Mouse (Mus musculus) embryonic fibroblast, embryonic 13.5 days (primary cell): ENCODE data around the gene Gstm1.

ENCODE experiments used
- CTCF ChIP-seq: IDR thresholded peaks from 2 replicates; pipeline ENCODE4 v1.5.1; 2011; ENCODE audit warnings: mild to moderate bottlenecking, control low read depth, low read length, moderate library complexity, borderline replicate concordance; ENCODE audit not compliant: insufficient read depth
- POLR2A ChIP-seq: IDR thresholded peaks from 2 replicates; pipeline ENCODE4 v1.6.1; 2011; ENCODE audit warnings: low read depth, mild to moderate bottlenecking, control low read depth, low read length, moderate library complexity

DNA sequence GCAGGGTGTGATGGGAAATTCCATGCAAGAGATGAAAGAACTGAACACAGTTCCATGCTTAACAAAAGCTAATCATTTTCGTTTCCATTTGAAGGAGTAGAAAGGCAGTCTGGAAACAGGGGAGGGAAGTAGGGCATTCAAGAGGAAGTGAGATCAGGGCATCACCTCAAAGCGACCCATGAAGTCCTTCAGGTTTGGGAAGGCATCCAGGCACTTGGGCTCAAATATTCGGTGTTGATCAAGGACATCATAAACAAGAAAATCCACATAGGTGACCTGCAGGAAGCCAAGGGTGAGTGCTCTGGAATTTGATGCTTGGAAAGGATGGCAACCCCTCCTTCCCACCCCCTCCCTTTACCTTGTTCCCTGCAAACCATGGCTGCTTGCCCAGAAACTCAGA is 34.0 kb downstream of the Gstm1 start:
- TF ChIP-seq CTCF: no peak
- TF ChIP-seq POLR2A: no peak
